Mouse (Mus musculus) cerebellum, adult 9-11 months (tissue): ENCODE measurements around the gene Tmem132d.

Source experiments
- DNase-seq: peaks from one replicate; pipeline ENCODE4 v3.0.0; 2022

Gene Tmem132d

DNA sequence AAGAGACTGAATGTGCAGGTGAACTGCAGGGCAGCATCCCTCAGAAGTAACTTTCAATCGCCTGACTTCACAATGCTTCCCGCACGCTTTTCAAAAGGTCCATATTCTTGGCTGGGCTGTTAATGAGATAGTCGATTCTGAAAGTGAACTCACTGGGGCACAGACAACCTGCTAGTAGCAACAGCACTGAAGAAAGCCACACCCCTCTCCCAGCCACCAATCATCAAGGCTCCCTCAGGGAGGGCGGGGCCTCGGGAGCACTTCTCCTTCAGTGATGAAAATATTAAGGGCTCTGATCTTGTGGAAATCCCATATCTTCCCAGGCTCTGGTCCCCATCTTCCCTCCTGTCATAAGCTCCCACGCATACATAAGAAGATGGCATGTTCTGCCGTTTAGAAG is 27.8 kb downstream of the Tmem132d start:
- DNase-seq: no peak

DNA sequence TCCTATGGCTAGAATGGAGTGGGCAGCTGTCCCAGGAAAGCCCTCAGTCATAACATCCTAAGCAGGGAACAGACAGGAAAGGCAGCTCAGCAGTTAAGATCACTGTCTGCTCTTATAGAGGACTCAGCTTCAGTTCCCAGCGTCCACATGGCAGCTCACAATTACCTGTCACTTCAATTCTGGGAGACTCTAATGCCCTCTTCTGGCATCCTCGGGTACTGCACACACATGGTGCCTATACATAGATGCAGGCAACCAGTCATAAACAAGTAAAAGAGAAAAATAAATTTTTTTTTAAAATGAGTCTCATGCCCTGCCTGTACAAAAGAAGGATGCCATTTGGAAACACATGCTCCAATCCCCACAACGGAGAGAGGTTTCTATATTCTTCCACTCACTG is 28.7 kb downstream of the Tmem132d start:
- no peak for DNase-seq

DNA sequence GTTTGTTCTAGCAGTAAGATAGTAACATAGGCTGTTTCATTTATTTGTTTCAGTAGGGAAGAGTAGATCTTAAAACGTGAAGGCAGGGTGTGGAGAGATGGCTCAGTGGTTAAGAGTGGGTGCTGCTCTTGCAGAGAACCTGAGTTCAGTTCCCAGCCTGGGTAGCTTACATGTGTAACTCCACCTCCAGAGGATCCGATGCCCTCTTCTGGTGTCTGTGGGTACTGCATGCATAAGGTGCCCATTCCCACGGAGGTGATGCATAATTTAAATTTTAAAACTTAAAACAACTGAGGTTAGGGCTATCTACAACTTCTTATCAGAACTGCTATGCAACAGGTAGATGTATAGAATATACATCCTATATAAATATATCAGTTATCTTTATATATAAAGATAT is 40.5 kb downstream of the Tmem132d start:
- no peak for DNase-seq

DNA sequence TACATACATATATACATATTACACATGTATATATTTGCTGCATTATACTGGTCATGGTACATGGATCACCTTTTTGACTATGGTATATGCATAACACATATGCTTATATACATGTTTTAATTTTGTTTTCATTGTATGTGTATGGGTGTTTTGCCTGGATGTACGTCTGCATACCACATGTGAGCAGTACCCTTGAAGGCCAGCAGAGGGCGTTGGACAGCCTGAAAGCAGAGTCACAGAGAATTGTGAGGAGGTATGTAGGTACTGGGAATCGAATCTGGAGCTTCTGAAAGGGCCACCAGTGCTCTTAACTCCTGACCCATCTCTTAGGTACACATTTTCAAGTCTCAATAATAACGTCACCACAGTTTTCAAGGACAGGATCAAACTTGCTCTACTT is 43.2 kb downstream of the Tmem132d start:
- no peak for DNase-seq

DNA sequence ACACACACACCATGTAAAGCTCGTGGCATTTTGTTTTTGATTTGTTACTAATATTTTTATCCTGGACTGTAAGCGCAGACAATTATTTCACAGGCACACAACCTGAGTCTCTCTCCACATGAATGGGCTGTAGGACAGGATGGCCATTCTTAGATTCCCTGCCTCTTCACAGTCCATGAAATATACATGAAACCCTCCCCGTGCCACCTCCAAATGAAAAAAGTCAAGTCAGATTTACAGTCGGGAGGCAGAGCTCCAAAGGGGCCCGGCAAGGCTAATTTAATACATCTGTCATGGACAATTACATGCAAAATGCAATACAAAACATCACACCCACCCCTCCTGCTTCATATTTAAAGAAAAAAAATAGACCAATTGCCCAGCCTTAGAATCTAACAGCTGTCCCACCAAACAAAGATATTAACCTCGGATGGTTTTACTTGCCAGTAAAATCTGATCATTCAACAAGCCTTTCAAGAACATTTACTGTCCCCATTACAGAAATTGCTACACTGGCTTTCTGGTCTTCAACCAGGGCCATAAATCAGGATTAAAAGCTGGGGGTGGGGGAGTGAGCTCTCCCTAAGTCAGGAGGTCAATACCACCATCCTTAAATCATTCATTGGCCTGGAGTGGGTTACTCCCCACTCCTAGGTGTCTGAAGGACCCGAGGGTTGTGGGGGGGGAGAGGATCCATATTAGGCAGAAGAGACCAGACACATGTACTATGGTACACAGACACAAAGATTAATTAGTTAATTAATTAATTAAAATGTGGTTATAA is 44.3 kb downstream of the Tmem132d start:
- no peak for DNase-seq

DNA sequence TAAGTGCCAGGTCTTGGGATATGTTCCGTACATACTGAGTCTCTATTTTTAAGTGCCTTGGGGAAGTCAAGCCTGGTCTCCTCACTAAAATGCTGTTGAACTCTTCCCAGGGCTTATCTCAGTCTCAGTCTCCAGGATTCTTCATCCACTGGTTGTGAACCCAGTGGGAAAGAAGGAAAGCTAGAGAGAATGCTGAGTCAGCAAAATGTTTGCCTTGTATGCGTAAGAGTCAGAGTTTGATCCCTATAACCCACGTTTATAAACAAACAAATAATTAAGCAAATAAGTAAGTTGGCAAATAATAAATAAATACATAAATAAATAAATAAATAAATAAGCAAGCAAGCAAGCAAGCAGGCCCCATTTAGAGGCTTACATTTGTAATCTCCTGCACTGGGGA is 63.1 kb downstream of the Tmem132d start:
- DNase-seq: no peak

DNA sequence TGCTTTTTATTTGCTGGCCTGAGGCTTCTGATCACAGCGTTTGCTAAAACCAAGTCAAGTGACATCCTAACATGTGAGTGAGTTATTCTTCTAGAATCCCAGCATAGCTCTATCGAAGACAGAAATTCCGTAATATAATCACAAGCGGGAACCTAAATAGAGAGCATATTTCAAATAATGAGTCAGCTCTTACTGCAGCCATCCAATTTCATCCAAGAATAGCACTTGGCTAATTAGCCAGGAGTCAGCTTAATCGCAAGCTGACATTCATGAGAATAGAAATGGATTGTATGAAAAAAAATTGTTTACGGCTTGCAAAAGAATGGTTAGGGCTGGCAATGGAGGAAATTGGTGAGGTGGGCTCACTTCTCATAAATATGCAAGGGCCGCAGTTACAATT is 63.8 kb downstream of the Tmem132d start:
- DNase-seq: no peak

DNA sequence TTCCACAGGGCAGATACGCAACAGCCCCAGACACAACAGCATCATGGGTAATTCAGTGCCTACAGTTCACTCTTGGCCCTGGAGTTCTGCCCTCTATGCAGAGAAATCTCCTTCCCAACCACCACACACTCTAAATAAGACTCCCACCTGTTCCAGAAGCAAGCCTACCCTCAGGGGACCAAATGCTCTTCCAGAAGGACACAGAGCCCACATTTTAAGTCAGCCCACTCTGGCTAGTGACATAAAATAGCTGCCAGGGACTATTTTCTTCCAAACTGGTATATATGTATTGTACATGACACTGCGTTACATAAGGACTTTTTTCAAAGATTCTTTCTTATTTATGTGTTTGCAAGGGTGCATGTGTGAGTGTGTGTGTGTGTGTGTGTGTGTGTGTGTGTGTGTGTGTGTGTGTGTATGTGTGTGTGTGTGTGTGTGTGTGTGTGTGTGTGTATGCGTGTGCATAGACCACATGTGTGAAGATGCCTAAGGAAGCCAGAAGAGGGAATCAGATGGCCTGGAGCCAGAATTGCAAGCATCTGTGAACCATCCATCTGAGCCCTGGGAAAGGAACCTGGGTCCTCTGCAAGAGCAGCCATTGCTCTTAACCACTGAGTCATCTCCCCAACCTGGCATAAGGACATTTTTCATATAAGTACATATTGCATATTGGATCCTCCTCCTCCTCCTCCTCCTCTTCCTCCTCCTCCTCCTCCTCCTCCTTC is 67.5 kb downstream of the Tmem132d start:
- no peak for DNase-seq

DNA sequence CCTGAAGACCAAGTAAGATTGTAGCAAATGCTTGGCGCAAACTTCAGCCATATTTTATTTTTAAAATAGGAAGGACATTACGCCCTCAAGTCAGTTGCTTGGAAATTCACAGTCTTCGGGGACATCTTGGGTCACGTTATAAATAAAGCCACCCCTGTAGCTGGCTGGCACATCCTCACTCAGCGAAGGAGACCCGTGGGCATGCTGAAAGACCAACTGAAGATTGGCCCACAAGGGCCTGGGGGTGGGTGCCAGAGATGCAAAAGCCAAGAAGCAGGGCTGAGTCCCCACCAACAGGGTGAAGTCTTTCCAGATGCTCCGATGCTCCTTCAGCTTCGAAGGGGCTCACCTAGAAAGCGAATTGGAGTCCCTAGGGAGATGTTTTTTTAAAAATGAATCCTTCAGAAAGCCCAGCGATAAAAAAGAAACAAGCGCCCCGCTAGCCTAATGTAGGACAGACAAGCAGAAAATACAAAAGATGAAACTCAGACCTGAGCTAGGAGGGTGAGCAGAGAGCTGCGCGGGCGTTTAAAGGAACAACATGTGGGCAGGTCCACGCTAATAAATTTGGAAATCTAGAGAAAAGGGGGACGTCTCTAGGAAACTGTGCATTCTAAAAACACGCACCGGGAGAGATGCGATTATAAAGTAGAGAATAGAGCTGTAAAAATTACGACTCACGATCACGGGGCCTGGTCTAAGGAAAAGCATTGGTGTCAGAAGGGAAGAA is 71.8 kb downstream of the Tmem132d start:
- no peak for DNase-seq

DNA sequence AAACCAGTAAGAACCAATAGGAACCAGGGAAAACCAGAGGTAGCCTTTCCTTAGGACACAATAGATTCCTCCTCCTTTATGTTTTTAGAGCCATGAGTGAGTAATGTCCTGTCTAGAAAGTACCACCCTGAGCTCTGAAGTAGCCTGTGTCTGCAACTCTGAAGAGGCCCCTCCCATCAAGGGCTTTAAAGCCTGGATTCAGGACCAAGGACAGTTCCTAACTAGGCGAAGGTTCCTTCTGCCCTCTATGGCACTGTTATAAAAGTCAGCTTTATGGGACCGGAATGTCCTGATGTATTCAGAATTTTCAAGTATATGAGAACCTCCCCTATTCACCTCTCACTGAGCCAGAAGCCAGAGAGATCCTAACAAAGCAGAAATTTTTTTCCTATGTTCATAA is 84.0 kb downstream of the Tmem132d start:
- DNase-seq: no peak

DNA sequence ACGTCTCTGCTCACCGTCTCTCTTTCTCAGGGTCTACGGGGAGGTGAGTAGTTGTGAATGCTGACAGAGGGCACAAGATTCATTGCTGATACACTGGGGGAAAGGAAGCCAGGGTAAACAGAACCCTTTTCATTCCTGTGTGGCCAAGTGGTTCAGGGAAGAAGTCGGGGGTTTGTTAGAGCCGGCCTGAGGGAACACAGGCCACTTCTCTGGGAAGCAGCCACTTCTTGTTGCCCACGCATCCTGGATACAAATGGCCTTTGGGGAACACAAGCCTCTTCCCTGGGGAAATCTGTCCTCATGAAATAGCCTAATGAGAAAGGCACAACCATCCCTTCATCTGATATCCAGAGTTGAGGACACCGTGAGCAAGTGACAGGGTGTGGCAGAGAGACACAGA is 96.0 kb downstream of the Tmem132d start:
- DNase-seq: no peak

DNA sequence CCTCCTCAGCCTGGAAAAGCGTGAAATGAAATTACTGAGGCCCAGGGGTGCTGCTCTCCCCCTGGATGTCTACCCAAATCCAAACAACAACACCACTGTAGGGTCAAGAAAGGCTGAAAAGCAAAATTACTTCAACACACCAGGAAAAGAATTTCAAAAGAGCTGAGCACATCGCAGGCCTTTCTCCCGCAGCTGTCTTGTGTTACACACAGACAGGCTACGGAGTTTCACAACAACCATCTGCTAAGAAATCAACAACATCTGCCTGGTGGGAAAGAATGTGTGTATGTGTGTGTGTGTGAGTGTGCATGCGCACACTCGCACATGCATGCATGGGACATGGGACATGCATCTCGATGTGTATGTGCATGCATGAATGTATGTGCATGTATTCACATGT is 100.1 kb downstream of the Tmem132d start:
- DNase-seq: no peak

DNA sequence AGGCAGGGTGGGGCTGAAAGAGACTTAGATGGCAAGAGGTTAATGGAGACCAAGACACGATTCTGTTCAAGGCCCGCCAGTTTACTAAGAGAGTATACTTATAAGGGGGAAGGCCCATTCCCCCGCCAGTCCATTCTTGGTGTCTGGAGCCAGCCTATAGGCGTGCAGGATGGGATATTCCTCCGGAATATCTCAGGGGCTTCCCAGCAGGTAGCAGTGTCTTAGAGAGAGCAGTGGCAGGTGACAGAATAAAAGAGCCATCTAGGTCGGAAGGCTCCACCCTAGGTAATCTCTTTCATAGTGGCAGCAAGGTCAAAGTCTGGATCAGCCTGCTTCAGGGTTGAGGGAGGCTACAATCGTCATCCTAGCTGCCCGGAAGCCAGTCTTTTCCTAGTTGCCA is 102.5 kb downstream of the Tmem132d start:
- DNase-seq: no peak

DNA sequence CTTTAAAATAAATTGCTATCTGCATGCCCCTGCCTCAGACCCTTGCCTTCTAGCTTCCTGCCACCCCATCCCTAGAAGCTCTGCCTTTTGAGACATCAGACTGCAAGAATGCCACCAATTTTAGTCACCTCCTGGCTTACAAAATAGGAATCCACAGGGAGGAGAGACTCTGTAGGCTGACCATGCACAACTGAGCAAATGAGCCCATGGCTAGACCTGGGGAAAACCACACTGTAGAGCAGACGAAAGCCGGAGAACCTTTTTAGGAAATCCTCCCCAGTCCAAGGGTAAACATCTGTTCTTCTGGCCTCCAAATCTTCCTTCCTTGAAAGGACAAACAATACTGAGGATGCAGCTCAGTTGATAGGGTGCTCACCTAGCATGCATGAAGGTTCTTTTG is 130.5 kb downstream of the Tmem132d start:
- DNase-seq: no peak

DNA sequence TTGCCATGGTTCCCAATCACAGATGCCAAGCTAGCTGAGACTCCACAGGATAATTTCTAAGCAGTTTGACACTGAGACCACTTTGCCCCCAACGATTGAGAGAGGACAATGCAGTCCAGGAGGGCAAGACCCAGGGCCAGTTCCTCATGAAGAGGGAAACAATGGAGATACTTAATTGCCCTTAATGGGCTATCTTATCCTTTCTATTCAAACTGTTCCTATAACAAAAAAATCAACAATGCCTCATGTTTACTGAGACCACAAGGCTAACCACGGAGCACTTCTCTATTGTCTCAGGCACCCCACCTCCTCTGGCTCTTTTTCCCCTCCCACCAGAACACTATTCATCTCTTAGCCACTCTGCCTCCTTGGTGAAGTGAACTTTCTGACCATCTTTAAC is 141.7 kb downstream of the Tmem132d start:
- no peak for DNase-seq

DNA sequence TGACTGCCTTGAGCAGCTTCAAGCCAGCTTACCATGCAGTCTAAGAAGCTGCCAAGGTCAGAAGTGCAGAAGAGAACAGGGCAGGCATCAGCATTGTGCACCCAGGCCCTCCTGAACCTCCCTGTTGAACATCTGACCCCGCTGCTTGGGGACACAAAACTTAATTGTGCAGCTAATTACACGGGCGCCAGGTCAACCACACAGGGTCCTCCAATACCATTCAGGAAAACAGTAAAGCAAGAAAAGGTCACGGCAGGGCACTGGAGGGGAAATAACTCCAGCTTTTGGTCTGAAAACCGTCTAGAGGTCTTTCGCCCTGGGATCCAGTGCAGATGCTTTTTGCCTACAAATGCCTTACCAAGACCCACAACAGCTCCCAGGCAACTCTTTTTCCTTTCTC is 159.6 kb downstream of the Tmem132d start:
- DNase-seq: no peak

DNA sequence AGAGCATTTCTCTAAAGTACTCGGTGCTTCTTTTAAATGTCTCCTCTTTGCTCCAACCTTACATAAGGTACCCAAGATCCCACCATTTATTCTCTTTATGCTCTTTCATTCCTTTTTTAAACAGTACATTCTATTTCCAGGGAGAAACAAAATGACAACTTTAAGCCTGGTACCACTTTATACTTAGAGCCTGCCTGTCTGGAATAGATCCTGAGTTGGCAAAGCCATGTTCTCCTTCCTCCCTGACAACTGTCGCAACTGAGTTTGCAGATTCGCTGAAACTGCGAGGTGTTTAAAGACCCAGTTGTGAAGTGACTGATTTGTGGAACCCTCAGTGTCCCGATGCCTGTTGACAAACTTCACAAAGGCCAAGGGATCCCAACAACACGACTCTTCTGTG is 165.5 kb downstream of the Tmem132d start:
- no peak for DNase-seq

DNA sequence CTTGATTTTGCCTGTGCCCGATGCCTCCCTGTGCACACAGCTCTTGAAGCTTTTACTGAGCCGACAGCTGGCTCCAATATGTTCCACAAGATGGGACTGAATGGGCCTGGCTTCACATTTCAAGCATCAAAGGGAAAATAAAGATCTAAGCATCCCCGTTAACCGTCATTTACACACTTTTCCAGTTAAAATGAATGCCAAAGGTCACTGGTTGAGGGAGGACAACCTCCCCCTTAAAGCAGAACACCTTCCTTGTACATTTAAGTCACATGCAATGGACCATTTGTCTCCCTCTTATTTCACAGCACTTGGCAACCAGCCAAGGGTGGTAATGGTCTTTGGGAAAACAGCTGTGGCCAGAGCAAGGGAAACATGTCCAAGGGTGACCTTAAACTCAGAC is 188.7 kb downstream of the Tmem132d start:
- no peak for DNase-seq

DNA sequence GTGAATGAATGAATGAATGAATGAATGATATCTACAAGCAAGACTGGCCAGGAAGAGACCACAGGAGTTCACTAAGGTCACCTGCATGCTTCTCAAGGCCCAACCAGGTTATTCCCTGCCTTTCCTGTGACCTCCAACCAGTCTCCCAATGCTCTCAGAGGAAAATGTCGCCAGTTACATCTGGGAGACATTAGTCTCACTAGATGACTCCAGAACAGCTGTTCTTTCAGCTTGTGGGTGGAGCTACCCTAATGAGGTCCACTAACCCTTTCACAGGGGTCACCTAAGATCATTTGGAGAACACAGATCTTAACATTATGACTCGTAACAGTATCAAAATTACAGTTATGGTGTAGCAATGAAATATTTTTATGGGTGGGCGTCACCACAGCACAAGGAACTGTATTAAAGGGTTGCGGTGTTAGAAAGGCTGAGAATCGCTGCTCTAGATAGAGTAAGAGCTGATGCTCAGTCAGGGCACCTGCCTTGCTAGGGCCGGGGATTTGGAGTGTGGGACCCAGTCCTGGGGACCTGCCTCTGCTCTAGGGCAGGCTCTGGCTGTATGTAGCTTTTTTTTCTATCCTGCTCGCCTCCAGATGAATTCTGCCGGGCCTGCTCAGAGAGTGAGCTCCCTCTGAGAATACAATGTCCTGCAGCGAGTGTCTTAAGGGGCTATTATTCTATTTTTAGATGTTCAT is 196.1 kb downstream of the Tmem132d start:
- no peak for DNase-seq

DNA sequence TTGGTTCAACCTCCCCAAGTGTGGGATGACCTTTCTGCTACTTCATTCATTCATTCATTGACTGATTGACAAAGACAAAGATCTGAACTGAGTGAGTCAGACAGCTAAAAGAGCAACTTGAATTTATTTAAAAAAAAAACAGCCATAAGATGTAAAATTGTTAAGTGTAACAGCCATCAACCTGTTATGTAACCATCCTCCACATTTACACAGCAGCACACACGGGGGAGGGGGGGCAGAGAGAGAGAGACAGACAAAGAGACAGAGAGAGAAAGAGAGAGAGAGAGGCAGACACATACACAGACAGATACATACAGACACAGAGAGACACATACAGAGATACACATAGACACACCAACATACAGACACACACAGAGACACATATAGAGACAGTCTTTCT is 197.3 kb downstream of the Tmem132d start:
- DNase-seq: no peak

DNA sequence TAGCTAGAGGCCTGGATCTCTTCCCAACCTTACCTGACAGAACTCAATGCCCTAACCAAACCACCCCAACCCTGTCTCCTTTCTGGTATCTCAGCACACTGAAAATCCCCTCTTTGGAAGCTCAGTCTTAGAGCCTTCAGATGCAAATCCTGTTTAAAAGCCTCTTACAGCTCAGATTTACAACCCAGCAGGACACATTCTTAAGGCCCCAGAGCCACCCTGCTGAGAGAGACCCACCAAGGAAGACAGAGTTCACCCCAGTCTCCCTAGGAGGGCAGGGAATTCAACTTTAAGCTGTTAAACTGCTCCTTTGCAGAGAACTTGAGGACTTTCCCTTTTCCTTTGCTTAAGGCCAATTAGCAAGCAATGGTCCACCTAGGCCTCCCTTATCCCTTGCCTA is 199.8 kb downstream of the Tmem132d start:
- no peak for DNase-seq

DNA sequence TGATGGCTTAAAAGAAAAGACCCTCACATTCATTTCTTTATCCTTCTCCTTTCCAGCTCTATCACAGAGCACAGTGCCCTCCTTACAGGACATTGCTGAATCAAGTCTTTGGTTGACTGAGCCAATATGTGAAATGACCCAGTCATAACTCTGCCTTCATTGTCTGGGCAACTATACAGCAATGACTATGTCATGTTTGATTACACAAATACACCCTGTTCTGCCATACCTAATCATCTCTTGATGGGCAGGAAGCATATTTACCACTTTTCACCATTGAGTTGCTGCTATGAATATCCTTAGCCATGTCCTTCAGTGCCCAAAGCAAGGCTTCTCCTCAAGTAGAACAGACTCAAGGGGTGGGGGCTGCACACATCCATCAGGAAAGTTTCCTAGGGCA is 214.6 kb downstream of the Tmem132d start:
- no peak for DNase-seq

DNA sequence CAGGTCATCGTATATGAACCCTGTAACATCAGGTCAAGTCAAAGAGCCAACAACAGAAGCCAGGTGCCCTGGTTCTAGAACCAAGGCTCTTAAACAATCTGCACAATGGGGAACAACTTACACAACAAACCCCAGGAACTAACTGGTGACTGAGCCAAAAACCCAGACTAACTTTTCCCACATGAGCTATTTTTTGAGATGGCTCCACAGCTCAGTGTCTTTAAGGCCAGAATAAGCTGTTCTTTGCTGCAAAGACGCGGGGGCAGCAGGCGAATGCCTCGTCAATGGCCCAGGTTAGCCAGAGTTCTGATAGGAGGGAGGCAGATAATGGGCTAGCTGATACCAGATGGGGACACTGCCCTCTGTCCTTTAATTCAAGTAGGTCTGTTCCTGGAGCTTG is 221.8 kb downstream of the Tmem132d start:
- no peak for DNase-seq
